In genomic region chr14:48354176-48354575, GRCm38 (mm10) we compare ENCODE assay signal across 26 mouse cellular contexts.
DNase-seq lines count a peak whose midpoint lies in the region; ATAC-seq and TF ChIP-seq lines count a peak whose summit lies in the region.
"Had no signal": no experiment of that assay in that cellular context is flagged by ENCODE, and none has a peak within 500 bp of the region (broad histone marks: within the 10 kb centered on the region; RNA-seq: fewer than 3 reads in every experiment).

No protein-coding gene starts in this region.

- H3K4me3 ChIP-seq in ES-Bruce4 (ENCODE audit: low read depth, low read length), result no peak overlapping the region
- no peak overlapping the region for H3K4me3 ChIP-seq in liver, embryonic 12.5 days

- DNase-seq in ES-CJ7 (ENCODE audit: low read depth, low spot score) (peak; percentile 67), R1 (ENCODE audit: low read depth, low spot score) (peak; percentile 72), ZHBTc4 (ENCODE audit: low read depth, low spot score) (peak; percentile 77)
- no peak for DNase-seq in adrenal gland, postnatal 10 days
- no peak for DNase-seq in kidney, adult 8-10 months
- DNase-seq: adrenal gland, adult 2 months; adrenal gland, adult 8-10 months; adrenal gland, postnatal 14 days; adrenal gland, postnatal 25 days; adrenal gland, postnatal 36 days; B cell, adult 2 months; cerebellum, adult 11 months; cerebellum, adult 11-12 months; cerebellum, adult 18-20 months; cerebellum, adult 2 months; cerebellum, adult 8-10 months; cerebellum, adult 9-10 months; cerebellum, adult 9-11 months; cerebellum, postnatal 10 days had no signal

- H3K4me1 ChIP-seq in ES-Bruce4 (ENCODE audit: control insufficient read depth, insufficient read depth, low read length), result no peaks in the 10 kb centered on the region
- no peaks in the 10 kb centered on the region for H3K4me1 ChIP-seq in liver, embryonic 12.5 days

- WGBS in liver, embryonic 12.5 days (ENCODE audit: insufficient replicate concordance), result 17% methylated on average over 1 of the region's 1 CpGs

- H3K9me3 ChIP-seq in ES-Bruce4 (replicated peaks; ENCODE audit: control insufficient read depth, insufficient read depth, low read length, poor library complexity, severe bottlenecking), result no peaks in the 10 kb centered on the region
- no peaks in the 10 kb centered on the region for H3K9me3 ChIP-seq in liver, embryonic 12.5 days (replicated peaks)
- H3K9me3 ChIP-seq: G1E had no signal

- H3K27me3 ChIP-seq in ES-Bruce4 (ENCODE audit: control insufficient read depth, insufficient read depth, low read length, poor library complexity, severe bottlenecking), result no peaks in the 10 kb centered on the region; the same call in 1 of the 2 replicates
- H3K27me3 ChIP-seq in liver, embryonic 12.5 days (replicated peaks), result 0 out of 2 replicates have a peak, but pooled peaks cover 2% of the 10 kb centered on the region
- H3K27me3 ChIP-seq: CH12.LX had no signal

- TF ChIP-seq EP300 in ES-Bruce4 (IDR thresholded peaks at IDR 0.05; ENCODE audit: insufficient read depth, low read depth, low read length), result no peak

- no peak for TF ChIP-seq CTCF in ES-Bruce4 (IDR thresholded peaks at IDR 0.05; ENCODE audit: low read depth, low read length)

- H3K4me2 ChIP-seq in liver, embryonic 12.5 days, result no peak overlapping the region

- no peaks in the 10 kb centered on the region for H3K36me3 ChIP-seq in ES-Bruce4 (ENCODE audit: control insufficient read depth, insufficient read depth, low read length, poor library complexity, severe bottlenecking)
- no peaks in the 10 kb centered on the region for H3K36me3 ChIP-seq in liver, embryonic 12.5 days
- H3K36me3 ChIP-seq: G1E had no signal

- 0 out of 2 replicates have a peak overlapping the region, but pooled peaks have one; percentile 8 for H3K27ac ChIP-seq in ES-Bruce4 (ENCODE audit: insufficient read depth, low read length)
- no peak overlapping the region for H3K27ac ChIP-seq in liver, embryonic 12.5 days

- no peak overlapping the region for H3K9ac ChIP-seq in ES-Bruce4 (ENCODE audit: low read depth, poor library complexity, severe bottlenecking)
- no peak overlapping the region for H3K9ac ChIP-seq in liver, embryonic 12.5 days

- no peak for ATAC-seq in activated CD4-positive, CD25-positive, alpha-beta regulatory T cell, adult 4 months
- no peak for ATAC-seq in liver, embryonic 12.5 days
- ATAC-seq: CD4-positive, CD25-positive, alpha-beta regulatory T cell, adult 4 months; Patski had no signal

- no peak for TF ChIP-seq POLR2A in ES-Bruce4 (IDR thresholded peaks at IDR 0.05; ENCODE audit: insufficient read depth, low read length)

Comparison
In these comparisons a context has a peak if more than half of its experiments do, and no peak if none do; other contexts are left out.
1. DNase-seq: peak in ES-CJ7 (single experiment), R1 (single experiment) and ZHBTc4 (single experiment); none in adrenal gland, postnatal 10 days (single experiment) and kidney, adult 8-10 months (0 of 2).